Mouse (Mus musculus) mesoderm, embryonic 11.5 days (tissue): ENCODE measurements around the gene Slc29a2.
A peak's percentile ranks its signal among the peaks of the same experiment; 100 is the strongest.

ENCODE experiments used
- DNase-seq: peaks from one replicate; pipeline ENCODE4 v3.0.0-alpha.2; 2012; ENCODE audit warnings: low read depth, low spot score

Gene Slc29a2

GRCm38 (mm10) chr19:5058801-5059771, 35.4 kb downstream of the Slc29a2 start:
- DNase-seq, result no peak

- DNase-seq, result no peak
Observed at GRCm38 (mm10) chr19:5060365-5061330, 37.0 kb downstream of the Slc29a2 start.

- DNase-seq, result no peak
Observed at GRCm38 (mm10) chr19:5062041-5062440, 38.4 kb downstream of the Slc29a2 start.

- DNase-seq, result no peak
Observed at GRCm38 (mm10) chr19:5062446-5062845, 38.8 kb downstream of the Slc29a2 start.

- no peak for DNase-seq
Observed at GRCm38 (mm10) chr19:5065104-5065503, 41.4 kb downstream of the Slc29a2 start.

GRCm38 (mm10) chr19:5067040-5067799, 43.6 kb downstream of the Slc29a2 start:
- no peak for DNase-seq

- peak; percentile 68 for DNase-seq
Observed at GRCm38 (mm10) chr19:5067867-5068569, 44.4 kb downstream of the Slc29a2 start, which contains the start of gene Cd248. Gene Cd248 (plus strand): TSS chr19:5068078.

- DNase-seq, result no peak
Observed at GRCm38 (mm10) chr19:5068570-5069234, 45.0 kb downstream of the Slc29a2 start.

GRCm38 (mm10) chr19:5069486-5069885, 45.8 kb downstream of the Slc29a2 start:
- DNase-seq, result no peak

- no peak for DNase-seq
Observed at GRCm38 (mm10) chr19:5069978-5070377, 46.3 kb downstream of the Slc29a2 start.

GRCm38 (mm10) chr19:5071077-5071476, 47.4 kb downstream of the Slc29a2 start:
- DNase-seq, result no peak

- DNase-seq, result peak; percentile 96
Observed at GRCm38 (mm10) chr19:5071545-5072369, 48.1 kb downstream of the Slc29a2 start.

- DNase-seq, result peak; percentile 77
Observed at GRCm38 (mm10) chr19:5072389-5073019, 48.8 kb downstream of the Slc29a2 start.

GRCm38 (mm10) chr19:5073028-5073427, 49.4 kb downstream of the Slc29a2 start:
- DNase-seq, result peak; percentile 81

GRCm38 (mm10) chr19:5073518-5073917, 49.9 kb downstream of the Slc29a2 start:
- DNase-seq, result no peak

- DNase-seq, result no peak
Observed at GRCm38 (mm10) chr19:5079279-5079678, 55.6 kb downstream of the Slc29a2 start.
